Mouse (Mus musculus): ENCODE data around the gene Pum1.

Gene Pum1

DNA sequence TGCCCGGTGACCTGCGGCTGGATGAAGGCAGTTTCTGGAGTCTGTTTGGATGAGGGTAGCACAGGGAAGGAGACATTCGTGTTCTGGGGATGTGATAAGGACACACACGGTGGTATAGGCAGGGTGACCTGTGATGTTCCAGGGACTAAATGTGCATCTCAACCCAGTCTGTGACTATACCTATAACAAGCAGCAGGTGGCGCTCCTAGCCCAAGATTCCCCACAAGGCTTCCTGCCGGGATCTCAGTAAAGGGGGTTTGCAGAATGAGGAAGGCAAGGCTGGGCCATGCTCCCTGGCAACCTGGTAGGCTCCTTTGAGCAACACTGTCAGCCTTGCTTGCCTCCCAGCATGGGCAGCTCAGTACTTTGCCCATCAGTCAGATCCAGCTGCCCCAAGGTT, 127.1 kb downstream of the Pum1 start:
- peak; percentile 54 to 68 for DNase-seq (ENCODE audit: low spot score in 2 of 2)

DNA sequence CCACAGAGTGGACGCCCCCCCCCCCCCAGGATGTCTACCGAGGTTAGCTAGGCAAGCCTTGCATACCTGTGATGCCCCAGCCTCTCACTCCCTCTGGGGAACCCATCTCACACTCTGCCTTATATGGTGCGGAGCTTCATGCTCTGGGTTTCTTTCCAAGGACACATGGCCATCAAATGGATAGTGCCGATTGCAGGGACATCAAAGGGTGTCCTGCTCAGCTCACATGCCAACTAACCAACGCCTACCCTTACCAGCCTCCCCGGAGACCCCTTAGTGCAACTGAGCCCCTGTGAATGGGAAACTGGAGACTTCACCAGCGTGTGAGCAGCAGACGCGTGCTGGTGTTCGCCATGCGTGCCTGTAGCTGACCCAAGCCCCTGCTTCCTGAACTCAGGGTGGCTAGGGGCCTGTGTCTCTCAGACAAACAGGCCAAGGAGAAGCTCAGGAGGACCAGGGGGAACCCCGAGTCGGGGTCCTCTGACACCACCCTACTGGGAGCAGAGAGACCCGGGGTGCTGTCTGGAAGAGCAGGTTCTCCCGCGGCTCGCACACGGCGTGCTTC, 128.8 kb downstream of the Pum1 start:
- no peak for DNase-seq (ENCODE audit: low spot score in 2 of 2)

DNA sequence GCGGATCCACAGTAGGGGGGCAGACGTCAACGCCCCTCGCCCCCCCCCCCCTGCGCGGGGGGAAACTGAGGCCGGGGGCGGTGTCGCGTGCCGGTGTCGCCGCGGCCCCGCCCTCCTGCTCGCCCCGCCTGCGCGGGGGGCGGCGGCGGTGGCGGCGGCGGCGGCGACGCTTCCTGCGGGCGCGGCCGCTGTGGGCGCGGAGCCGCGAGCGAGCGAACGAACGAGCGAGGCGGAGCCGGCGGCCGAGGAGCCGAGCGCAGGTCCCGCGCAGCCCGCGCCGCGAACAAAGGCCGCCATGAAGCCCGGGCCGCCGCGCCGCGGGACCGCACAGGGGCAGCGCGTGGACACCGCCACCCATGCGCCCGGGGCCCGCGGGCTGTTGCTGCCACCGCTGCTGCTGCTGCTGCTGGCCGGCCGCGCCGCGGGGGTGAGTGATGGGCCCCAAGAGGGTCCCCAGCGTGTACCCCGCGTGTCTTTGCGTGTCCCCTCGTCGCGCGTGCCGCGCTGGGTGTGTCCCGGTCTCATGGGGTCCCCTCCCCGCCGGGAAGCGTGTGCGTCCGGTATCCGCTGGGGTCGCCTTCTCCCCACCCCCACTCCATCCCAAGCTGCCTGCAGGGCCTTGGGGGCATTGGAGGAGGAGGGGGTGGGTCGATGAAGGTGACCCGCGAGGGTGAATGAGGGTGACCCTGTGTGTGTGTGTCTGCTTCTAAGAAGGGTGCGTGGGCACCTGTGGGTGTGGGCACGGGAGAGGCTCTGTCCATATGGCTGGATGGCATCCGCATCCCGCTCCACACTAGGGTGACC, 129.5 kb downstream of the Pum1 start, which contains the start of gene Sdc3:
Gene Sdc3 (plus strand): TSS at position 162 of the 804 bp plus-strand sequence.
- DNase-seq (ENCODE audit: low spot score in 2 of 2): no peak

DNA sequence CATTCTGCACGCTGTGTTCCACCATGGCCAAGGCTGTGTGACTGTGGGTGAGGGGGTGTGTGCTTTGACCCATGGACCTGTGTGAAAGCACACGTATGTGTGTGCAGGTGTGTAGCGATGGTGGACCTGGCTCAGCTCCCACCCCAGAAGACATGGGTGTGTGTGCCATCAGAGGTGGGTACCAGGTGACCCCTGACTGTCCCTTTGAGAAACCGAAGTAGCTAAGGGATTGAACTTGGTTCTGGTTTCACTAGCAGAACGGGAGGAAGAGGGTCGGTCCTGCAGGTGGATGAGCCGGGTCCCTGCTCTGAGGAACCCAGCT, 130.0 kb downstream of the Pum1 start:
- DNase-seq (ENCODE audit: low spot score in 2 of 2): no peak

DNA sequence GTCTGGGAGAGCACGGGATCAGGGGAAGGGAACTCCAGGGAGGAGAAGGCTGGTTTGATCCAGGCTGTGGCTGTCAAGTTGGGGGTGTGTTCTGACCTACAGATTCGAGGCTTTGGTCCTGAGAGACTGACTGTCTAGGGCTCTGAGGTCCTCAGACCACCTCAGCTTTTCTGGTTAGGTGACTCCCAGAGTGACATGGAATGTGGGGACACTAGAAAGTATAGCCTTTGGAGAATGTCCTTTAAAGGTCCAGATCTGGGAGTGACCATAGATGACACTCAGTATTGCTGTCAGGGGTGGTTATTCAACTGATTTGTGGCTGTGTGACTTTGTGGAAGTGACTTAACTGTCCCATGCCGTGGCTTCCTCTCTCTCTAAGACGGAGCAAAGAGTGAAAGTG, 131.7 kb downstream of the Pum1 start:
- no peak for DNase-seq (ENCODE audit: low spot score in 2 of 2)

DNA sequence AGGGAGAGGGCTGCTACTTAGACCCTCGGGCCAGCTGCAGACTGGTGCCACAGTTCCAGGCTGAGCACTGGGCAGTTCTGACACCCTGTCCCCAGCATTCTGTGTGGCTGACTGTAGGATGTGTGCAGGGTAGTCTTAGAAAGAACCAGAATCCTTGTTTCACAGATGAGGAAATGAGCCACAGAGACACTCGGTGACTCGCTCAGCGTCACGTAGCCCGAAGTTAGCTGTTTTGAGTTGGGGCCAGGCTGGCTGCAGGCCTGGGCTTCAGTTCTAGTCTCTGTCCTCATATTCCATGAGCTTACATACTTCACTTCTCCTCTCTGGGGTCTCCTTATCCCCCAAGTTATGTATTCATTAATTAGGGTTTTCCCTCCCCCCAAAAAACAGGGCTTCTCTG, 132.8 kb downstream of the Pum1 start:
- DNase-seq (ENCODE audit: low spot score in 2 of 2): no peak

DNA sequence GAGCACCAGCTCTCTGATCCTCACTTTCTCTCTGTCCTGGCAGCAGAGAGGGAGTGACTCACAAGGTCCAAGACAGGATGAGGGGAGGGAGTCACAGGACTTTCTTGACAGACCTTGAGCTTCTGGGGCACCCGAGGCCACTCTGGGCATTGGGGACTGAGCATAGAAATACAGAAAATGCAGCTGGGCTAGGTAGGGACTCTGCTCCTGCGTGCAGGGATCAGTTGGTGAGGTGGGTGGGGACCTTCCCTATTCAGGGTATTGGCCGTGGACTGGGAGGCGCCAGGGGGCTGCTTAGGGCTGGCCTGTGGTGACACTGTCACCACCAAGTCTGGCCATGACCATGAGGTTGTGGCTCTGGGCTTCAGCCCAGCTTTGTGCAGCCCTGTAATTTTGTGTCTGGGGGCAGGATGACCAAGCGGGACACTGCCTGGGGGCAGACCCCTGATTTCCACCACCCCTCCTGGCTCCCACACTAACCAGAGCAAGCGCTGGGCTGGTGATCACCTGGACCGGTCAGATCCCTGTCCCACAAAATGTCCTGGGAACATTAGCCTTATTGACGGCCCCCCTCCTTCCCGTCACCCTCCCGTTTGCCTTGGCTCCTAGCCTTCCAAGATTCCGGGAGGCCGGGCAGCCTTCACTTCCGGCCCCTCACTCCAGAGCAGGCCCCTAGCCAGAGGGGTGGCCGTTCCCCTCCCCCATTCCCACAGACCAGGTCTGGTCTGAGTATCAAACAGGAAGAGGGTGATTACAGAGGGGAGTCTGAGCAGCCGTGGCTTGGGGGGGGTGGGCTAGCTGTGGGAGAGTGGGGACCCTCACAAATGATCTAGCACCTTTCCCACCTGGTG, 134.3 kb downstream of the Pum1 start:
- DNase-seq (ENCODE audit: low spot score in 2 of 2): no peak

DNA sequence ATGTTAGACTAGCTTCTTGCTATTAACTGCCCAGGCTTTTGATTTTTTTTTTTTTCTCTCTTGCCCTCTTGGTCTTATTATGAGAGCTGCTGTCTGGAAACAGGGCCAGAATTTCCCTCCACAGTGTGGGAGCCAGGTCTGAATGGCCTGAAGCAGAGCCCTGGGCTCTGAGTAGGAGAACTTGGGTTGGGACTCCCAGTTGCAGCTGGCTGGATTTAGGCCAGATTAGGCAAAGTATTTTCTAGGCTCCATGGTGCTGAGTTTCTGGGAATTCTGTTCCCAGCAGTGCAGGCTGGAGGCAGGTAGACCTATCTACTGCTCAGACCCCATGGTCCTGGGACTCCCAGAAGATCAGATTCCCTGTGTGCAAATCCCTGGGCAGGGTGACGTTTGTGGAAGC, 135.3 kb downstream of the Pum1 start:
- no peak for DNase-seq (ENCODE audit: low spot score in 2 of 2)

DNA sequence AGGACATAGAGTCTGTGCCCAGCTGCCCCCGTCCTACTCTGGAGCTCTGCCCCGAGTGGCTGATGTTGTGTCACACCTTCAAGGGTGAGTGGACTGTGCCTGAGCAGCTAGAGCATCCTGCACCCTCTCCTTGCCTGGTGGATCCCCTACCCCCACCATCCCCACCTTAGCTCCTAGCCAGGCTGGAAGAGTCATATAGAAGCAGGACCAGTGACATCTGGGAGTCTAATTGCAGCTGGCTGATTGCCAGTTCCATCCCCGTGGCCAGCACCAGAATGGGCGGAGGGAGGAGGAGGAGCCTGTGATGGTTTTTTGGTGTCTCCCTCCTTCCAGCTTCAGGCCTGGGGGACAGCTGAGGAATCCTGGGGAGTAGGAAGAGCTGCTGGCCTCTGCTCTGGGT, 136.0 kb downstream of the Pum1 start:
- no peak for DNase-seq (ENCODE audit: low spot score in 2 of 2)

DNA sequence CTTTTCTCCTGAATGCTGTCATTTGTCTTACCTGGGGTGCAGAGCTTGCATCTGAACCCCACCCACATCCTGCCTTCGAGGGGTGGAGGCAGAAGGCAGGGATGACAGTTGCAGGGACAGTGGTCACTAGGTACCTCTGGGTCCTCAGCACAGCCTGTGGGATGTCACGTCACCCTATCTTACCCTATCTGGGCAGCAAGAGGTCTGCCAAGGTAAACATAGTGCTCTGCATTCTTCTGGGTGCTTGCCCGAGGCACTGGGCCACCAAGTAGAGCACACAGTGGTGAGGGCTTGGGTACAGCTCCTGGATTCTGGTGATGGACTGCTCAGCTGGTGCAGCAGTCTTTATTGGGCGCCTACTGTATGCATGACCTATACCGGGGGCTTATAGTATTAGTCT, 136.5 kb downstream of the Pum1 start:
- no peak for DNase-seq (ENCODE audit: low spot score in 2 of 2)

DNA sequence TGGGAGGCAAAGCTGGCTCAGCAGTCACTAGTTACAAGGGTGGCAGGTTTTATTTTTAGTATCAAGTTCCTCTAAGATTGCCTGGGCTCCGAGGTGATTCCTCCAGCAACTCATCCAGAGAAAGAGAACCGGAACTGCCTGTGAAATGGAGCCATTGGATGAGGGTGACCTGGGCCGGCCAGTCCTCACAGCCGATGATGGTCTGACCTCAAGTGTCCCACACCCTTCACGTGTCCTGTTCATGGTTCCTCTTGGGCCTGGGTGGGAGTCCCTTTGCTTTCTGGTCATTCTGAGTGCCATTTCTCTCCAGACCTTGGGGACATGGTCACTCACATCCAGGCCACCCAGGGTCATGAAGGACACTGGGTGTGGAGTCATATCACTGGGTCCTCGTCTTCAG, 137.0 kb downstream of the Pum1 start:
- peak in 1 of 2 experiments; percentile 34 for DNase-seq (ENCODE audit: low spot score in 2 of 2)

DNA sequence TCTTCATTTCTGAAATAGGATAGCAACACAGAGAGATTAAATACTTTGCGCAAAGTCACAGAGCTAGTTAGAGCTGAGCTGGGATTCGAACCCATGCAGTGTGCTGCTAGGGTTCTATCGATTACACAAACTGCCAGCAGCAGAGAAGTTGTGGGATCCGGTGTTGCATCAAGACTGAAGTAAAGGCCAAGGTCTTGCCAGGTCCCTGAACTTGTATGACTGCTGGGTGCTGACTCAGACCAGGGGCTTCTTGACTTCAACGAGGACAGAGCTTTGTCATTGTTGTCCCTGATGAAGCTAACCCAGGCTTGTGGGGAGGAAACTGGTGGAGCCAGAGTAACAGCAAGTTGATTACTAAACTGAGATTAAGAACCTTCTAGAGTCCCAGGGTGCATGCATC, 138.1 kb downstream of the Pum1 start:
- DNase-seq (ENCODE audit: low spot score in 2 of 2): no peak

DNA sequence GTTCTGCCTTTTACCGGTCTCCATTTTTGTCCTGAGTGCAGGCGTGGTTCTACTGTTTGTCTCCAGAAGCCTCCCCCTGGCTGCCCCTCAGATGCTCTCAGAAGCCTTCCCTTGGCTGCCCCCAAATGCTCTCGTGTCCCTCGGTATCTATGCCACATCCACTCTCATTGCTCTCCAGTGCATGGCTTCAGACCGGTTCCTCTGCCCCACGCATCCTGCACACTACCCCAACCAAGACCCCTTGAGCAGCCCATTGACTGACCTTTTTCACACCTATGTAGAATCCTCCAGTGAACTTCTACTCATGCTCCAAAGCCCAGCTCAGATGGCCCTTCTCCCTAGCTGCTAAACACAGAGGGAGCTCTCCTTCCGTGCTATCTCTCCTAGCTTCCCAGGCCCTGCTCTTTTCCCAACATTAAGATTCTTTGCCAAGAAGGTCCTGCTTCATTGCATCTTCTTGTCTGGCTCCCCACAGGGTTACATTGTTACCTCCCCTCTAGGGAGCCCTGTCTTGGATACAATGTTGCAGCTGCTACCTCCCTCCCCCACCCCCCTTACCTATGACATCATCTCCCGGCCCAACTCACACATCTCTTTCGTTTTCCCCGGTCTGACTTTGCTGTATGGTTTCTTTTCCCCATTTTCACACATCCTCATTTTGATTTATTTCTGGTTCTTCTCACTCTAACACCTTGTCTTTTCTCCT, 138.7 kb downstream of the Pum1 start:
- no peak for DNase-seq (ENCODE audit: low spot score in 2 of 2)

DNA sequence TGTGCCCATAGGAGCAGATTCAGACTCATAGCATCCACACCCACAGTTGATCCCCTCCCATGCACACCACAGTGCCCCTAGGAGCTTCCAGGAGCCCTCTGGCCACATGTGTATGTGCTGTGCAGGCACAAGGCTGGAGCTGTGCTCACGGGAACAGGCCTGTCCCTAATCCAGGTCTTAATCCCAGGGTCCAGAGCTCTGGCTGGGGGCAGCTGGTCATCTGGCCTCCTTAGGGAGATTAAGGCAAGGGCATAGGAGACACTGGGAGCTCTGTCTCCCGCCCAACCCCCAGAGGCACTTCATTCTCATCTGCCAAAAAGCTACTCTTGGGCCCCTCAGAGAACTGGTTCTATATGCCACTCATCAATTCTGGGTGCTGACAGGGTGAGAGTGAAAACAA, 140.5 kb downstream of the Pum1 start:
- no peak for DNase-seq (ENCODE audit: low spot score in 2 of 2)

DNA sequence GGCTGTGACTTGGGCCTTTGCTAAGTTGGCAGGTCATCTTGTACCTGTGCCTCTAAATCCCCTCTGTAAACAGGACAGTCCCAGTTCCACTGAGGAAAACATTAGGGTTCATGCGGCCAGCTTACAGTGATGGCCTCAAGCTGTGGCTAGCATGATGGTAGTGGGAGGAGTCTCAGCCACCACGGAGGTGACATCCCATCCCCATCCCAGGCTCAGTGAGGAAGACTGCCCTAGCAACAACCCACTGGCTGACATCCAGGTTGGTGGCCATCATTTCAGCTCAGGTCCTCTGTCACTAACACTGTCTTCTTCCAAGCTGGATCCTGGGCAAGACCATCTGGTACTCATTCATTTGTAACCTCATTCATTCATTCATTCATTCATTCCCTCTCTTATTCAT, 141.2 kb downstream of the Pum1 start:
- no peak for DNase-seq (ENCODE audit: low spot score in 2 of 2)

DNA sequence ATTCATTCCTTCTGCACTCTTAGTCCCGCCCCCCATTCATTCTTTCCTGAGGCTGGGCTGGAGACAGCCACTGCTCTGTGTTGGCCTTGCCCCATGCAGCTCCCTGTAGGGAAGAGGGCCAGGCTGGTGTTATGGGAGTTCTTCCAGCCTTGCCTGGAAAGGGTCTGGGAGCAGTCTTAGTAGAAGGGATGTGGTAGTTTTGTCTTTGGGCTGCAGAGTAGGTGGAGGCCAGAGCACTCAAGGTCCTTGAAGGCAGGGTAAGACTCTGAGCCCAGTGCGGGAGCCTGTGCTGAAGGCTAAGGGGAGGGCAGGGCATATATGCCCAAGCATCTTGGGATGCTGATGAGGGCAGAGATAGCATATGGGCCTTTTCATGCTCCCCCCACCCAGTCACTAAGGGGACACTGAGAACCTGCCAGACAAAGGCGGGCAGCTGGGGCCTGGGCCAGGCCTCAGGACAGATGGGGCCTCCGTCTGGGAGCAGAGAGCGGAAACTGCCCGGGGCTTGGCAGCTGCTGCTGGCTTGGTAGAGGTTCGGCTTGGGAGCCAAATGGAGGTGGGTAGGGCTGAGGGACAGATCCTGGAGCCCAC, 141.7 kb downstream of the Pum1 start:
- no peak for DNase-seq (ENCODE audit: low spot score in 2 of 2)

DNA sequence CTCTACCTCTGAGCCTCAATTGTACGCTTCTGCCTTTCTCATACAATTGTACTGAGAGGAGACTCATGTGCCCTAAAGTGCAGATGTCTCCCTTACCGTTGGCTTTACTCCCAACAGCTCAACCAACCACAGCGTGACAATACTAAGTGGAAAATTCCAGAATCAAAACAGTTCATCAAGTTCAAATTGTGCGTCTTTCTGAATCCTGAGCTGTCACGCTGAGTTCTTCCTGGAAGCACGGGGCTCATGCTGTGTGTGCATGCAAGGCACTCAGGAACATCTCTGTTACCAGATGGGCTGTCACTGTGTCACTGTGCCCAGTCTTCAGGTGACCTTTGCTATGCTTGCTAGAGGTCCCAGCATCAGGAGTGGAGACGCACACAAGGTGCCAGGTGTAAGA, 142.6 kb downstream of the Pum1 start:
- no peak for DNase-seq (ENCODE audit: low spot score in 2 of 2)

DNA sequence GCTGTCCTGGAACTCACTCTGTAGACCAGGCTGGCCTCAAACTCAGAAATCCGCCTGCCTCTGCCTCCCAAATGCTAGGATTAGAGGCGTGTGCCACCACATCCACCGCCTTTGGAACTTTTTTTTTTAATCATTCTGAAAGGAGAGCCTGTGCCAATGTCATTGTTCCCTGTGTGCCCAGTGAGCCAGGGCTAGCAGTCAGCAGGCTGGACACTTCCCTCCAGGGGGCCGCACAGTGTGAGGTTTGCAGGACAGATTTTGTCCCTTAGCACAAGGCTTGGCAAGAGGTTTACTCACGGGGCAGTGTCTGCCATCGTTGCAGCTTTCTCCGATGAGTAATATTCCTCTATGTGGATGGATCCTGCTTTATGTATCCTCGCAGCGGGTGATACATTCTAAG, 143.6 kb downstream of the Pum1 start:
- no peak for DNase-seq (ENCODE audit: low spot score in 2 of 2)

DNA sequence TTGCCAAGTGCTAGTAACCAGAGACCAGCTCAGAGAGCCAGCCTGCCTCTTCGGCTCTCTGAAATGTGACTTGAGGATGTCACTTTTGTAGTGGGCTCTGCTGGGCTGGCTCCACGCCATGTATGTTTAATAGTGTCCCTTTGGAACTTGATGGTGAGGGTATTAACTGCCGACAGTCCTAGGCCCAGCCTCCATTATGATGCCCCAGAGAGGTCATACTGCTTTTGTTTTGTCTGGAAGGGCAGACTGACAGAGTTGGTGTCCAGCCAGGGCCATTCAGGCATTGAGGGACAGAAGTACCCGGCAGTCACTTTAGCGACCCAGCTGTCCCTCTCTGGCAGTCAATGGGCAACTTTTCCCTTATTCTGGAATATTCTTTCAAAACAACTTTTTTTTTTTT, 146.7 kb downstream of the Pum1 start:
- no peak for DNase-seq (ENCODE audit: low spot score in 2 of 2)

DNA sequence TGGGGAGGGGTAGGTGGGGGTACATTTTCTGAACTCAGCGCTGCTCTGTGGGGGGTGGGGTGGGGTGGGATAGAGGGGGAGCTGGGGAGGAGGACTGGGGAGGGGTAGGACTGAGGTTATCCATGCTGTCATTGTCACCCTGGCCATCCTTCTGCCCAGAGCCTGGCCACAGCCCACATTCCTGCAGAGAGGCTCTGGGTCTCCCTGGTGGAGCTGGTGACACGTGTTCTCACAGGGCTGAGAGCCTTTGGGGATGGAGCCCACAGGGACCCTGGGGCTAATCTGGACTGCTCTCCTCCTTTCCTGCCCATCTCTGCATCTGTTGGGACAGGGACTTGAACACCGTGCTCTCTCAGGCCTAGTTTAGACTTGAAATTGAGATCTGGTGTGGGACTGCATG, 147.7 kb downstream of the Pum1 start:
- DNase-seq (ENCODE audit: low spot score in 2 of 2): no peak

DNA sequence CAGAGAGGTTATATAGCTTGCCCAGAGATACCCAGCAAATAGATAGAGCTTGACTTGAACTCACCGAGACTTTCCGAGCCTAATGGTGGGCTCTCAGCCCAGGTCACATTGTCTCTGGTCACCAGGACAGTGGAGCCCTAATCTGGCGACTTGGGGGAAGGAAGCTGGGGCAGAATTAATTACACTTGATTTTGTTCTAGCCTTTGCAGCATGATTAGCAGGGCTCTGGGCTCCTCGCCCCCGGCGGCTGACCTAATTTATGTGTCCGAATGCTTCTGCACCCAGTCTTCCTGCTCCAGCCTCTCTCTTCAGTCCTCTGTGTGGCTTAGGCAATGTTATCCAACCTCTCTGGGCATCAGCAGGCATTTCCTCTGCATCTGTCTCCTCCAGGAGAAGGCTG, 148.3 kb downstream of the Pum1 start:
- DNase-seq (ENCODE audit: low spot score in 2 of 2): no peak

DNA sequence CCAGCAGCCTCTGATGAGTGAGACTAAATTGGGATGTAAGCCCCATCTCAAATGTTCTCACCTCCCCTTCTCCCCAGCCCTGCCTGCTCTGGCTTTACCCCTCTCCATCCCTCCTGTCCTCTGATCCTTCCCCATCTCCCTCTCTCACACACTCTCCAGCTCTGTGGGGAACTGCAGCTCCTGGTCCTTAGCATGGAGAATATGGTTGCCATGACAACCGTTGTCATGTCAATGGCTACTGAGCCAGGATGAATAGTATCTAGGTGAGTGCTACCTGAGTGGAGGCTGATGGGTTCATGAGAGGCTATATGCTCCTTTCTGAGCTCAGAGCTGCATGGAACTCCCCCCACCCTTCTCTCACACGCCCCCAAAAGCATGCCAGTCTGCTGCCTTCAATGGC, 150.8 kb downstream of the Pum1 start:
- DNase-seq (ENCODE audit: low spot score in 2 of 2): no peak
